Mouse (Mus musculus) heart, embryonic 16.5 days (tissue): ENCODE data around the gene Iqsec1. TPM values are rescaled to one million over a fixed set of nuclear protein-coding genes. Genes with fewer than 3 reads are reported as not detected.
A peak's percentile ranks its signal among the peaks of the same experiment; 100 is the strongest.

Experiments used
- ATAC-seq: fragments of 200-750 bp; cut with Nextera tagmentation; replicated peaks from 2 replicates; pipeline ENCODE4 v1.8.0; 2017; ENCODE audit warnings: moderate number of reproducible peaks; ENCODE audit not compliant: insufficient read depth, low FRiP score; ENCODE audit errors: extremely low read depth
- H3K27ac ChIP-seq: fragments of 300-500 bp; sonication (generic); 2 replicates; pipeline ENCODE4 v1.5.1; 2014; ENCODE audit warnings: mild to moderate bottlenecking, low read length, control low read depth, moderate library complexity
- H3K27me3 ChIP-seq: fragments of 300-500 bp; sonication (generic); 2 replicates; pipeline ENCODE4 v1.6.1; 2014; ENCODE audit warnings: low read length, mixed read lengths; ENCODE audit not compliant: control insufficient read depth, insufficient read depth
- H3K36me3 ChIP-seq: fragments of 300-500 bp; sonication (generic); 2 replicates; pipeline ENCODE4 v1.6.1; 2014; ENCODE audit not compliant: control insufficient read depth, insufficient read depth
- H3K4me1 ChIP-seq: fragments of 300-500 bp; sonication (generic); 2 replicates; pipeline ENCODE4 v1.6.1; 2014; ENCODE audit warnings: low read length, mixed read lengths; ENCODE audit not compliant: control insufficient read depth, insufficient read depth
- H3K4me2 ChIP-seq: fragments of 300-500 bp; sonication (generic); 2 replicates; pipeline ENCODE4 v1.6.1; 2014; ENCODE audit warnings: low read depth, mild to moderate bottlenecking, control low read depth, low read length
- H3K4me3 ChIP-seq: fragments of 300-500 bp; sonication (generic); 2 replicates; pipeline ENCODE4 v1.5.1; 2014; ENCODE audit warnings: mild to moderate bottlenecking, control low read depth, low read length
- H3K9ac ChIP-seq: fragments of 300-500 bp; sonication (generic); 2 replicates; pipeline ENCODE4 v1.6.1; 2014; ENCODE audit warnings: low read length, control low read depth
- H3K9me3 ChIP-seq: fragments of 300-500 bp; sonication (generic); replicated peaks from 2 replicates; pipeline ENCODE4 v1.6.1; 2016; ENCODE audit warnings: low read length; ENCODE audit not compliant: control insufficient read depth
- WGBS: fragments of 180-500 bp; shearing (Covaris S2); extraction: QIAGEN DNeasy Blood & Tissue Kit; methylation state at CpG from one replicate; pipeline ENCODE4 v1.1.7; 2014; 5-methylcytosine and 5-hydroxymethylcytosine counted together
- polyA plus RNA-seq: library from polyadenylated mRNA; unstranded; fragments of >200 nt; fragmentation: Nextera tagmentation; extraction: Ambion mirVana; gene quantifications from 2 replicates; pipeline ENCODE4 v1.2.1, GENCODE M21; 2015

Gene Iqsec1
- polyA plus RNA-seq, 1 experiment from 2014 or later: 13.7 TPM

- WGBS: 20% methylated on average over 1 of the region's 1 CpGs
- Histone ChIP-seq H3K36me3 (no peaks in the 10 kb centered on the region), H3K4me2 (no peak overlapping the region), H3K4me3 (no peak overlapping the region), H3K27ac (peak overlapping the region; percentile 75), H3K4me1 (peaks cover 98% of the 10 kb centered on the region), H3K9ac (peak overlapping the region; percentile 58), H3K9me3 (no peaks in the 10 kb centered on the region), H3K27me3 (no peaks in the 10 kb centered on the region)
- ATAC-seq: no peak
These were observed 288.4 kb downstream of the Iqsec1 start for GRCm38 (mm10) chr6:90700068-90700467.

DNA sequence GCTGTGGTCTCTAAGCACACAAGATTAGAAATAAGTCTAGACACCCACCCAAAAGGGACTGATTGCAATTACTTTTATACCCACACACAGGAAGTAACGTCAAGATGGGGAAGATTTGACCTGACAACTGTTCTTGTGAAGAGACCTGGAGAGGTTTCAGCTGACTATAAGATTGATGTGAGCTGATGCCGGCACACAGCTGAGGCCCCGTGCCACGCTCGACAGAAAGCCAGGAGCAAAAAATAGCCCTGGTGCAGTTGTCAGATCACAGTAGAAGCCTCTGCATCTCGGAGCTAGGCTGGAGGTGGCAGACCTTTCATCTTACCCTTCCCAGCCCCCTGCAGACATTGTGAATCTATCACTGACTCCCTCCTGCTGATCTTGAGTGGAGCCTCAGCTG is 289.6 kb downstream of the Iqsec1 start:
- 31% methylated on average over 6 of the region's 6 CpGs for WGBS
- Histone ChIP-seq H3K9ac (no peak overlapping the region; the same call in 1 of the 2 replicates), H3K4me3 (no peak overlapping the region), H3K36me3 (peaks cover 8% of the 10 kb centered on the region), H3K27me3 (no peaks in the 10 kb centered on the region), H3K4me1 (peaks cover 86% of the 10 kb centered on the region), H3K27ac (peak overlapping the region; percentile 75), H3K9me3 (no peaks in the 10 kb centered on the region), H3K4me2 (peak overlapping the region; percentile 3; the same call in 1 of the 2 replicates)
- ATAC-seq: no peak

DNA sequence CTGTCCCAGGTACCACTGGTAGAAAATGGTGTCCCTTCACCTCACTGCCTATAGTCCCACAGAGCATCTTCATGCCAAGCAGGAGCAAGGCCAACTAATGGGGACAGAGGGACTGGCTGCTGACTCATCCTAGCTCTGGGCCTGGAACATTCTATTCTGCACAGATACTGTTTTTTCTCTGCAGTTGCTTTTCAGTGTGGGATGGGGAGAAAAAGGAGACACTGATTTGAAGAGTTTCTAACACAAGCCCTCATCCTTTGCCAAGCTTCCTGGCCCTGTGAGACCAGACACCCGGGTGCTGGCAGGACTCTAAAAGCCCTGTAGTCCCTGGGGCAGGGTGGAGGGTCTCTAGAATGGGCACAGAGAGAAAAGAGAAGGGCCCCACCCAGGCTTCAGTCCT is 292.7 kb downstream of the Iqsec1 start:
- Histone ChIP-seq H3K27me3 (no peaks in the 10 kb centered on the region), H3K4me2 (no peak overlapping the region), H3K4me1 (peaks cover 55% of the 10 kb centered on the region), H3K4me3 (no peak overlapping the region), H3K27ac (no peak overlapping the region), H3K9ac (0 out of 2 replicates have a peak overlapping the region, but pooled peaks have one; percentile 17), H3K36me3 (peaks cover 26% of the 10 kb centered on the region), H3K9me3 (no peaks in the 10 kb centered on the region)
- 63% methylated on average over 1 of the region's 1 CpGs for whole genome bisulfite sequencing
- ATAC-seq: no peak

DNA sequence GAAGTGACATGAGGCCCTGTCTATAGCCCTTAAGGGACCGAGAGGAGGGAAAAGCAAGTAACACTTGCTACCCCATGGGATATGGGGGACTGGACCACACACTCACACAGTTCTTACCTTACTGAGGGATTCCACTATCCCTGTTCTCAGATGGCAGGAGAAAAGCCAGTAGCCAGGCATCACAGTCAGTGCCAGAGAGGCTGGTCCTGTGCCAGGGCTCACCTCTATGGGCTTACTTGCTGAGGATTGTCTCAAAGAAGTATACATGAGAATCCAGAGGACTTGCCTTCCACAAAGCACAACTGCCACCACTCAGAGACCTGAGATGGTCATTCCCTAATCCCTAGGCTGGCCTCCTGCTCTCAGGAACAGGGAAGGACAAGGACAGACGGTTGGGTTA is 296.1 kb downstream of the Iqsec1 start:
- 78% methylated on average over 2 of the region's 2 CpGs for WGBS
- H3K36me3 ChIP-seq: peaks cover 45% of the 10 kb centered on the region

DNA sequence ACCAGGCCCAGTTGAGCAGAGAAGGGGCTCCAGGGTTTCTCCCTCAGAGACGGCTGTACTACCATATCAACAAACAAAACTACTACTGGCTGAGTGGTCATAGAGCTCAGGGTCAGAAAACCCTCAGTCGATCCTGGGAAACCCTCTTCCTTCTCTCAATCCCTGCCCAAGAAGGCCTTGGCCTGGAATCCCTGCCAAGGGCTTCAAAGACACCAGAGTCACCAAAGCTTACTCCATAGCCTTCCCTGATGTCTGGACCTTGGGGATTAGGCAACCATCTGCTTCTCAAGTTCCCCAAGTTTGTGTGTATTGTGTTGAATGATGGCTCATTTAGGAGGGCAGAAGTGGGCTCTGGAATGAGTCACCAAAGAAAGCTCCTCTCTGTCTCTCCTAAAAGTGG is 296.6 kb downstream of the Iqsec1 start:
- H3K9ac ChIP-seq: no peak overlapping the region
- 62% methylated on average over 2 of the region's 2 CpGs for WGBS
- H3K36me3 ChIP-seq: peaks cover 46% of the 10 kb centered on the region

More for the DNA sequence above, 296.1 kb downstream of the Iqsec1 start:
- Histone ChIP-seq H3K27ac (no peak overlapping the region), H3K4me1 (peaks cover 49% of the 10 kb centered on the region), H3K9me3 (no peaks in the 10 kb centered on the region), H3K27me3 (no peaks in the 10 kb centered on the region), H3K4me2 (no peak overlapping the region), H3K9ac (no peak overlapping the region), H3K4me3 (no peak overlapping the region)
- ATAC-seq: no peak

GRCm38 (mm10) chr6:90689500-90689899 is 299.0 kb downstream of the Iqsec1 start:
- H3K4me1 ChIP-seq: peaks cover 44% of the 10 kb centered on the region
- no peak overlapping the region; the same call in 1 of the 2 replicates for H3K9ac ChIP-seq
- H3K27me3 ChIP-seq: no peaks in the 10 kb centered on the region
- H3K4me2 ChIP-seq: no peak overlapping the region
- no peak overlapping the region for H3K4me3 ChIP-seq
- H3K9me3 ChIP-seq: no peaks in the 10 kb centered on the region
- ATAC-seq: no peak
- peak overlapping the region; percentile 91 for H3K27ac ChIP-seq
- peaks cover 45% of the 10 kb centered on the region for H3K36me3 ChIP-seq
- 53% methylated on average over 10 of the region's 10 CpGs for WGBS

More for the DNA sequence above, 296.6 kb downstream of the Iqsec1 start:
- H3K27me3 ChIP-seq: no peaks in the 10 kb centered on the region
- H3K4me2 ChIP-seq: no peak overlapping the region
- H3K4me1 ChIP-seq: peaks cover 47% of the 10 kb centered on the region
- H3K4me3 ChIP-seq: no peak overlapping the region
- no peak overlapping the region for H3K27ac ChIP-seq
- ATAC-seq: no peak
- no peaks in the 10 kb centered on the region for H3K9me3 ChIP-seq

DNA sequence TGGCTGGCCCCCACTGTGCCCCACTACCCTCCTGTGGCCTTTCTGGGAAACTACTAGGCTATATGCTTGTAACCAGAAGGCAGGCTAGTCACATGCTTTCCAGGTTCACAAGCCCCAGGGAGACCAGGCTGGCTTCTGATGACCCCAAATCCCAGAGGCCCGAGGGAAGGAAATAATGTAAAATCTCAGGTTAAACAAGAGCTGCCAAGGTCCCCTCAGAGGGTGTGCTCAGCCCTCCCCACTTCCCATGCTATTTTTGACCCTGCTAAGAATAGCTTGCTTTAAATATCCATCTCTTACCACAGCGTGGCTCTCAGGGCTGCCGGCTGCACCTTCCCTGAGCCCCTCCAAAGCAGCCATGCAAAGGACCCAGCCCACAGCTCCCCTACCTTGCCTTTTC is 299.7 kb downstream of the Iqsec1 start:
- no peaks in the 10 kb centered on the region for H3K9me3 ChIP-seq
- ATAC-seq: peak; percentile 90
- H3K9ac ChIP-seq: peak overlapping the region; percentile 55; the same call in 1 of the 2 replicates
- WGBS: 13% methylated on average over 3 of the region's 3 CpGs
- H3K27ac ChIP-seq: peak overlapping the region; percentile 91
- H3K27me3 ChIP-seq: no peaks in the 10 kb centered on the region
- H3K4me2 ChIP-seq: peak overlapping the region; percentile 50
- peaks cover 44% of the 10 kb centered on the region for H3K4me1 ChIP-seq
- no peak overlapping the region; the same call in 1 of the 2 replicates for H3K4me3 ChIP-seq
- peaks cover 37% of the 10 kb centered on the region for H3K36me3 ChIP-seq

DNA sequence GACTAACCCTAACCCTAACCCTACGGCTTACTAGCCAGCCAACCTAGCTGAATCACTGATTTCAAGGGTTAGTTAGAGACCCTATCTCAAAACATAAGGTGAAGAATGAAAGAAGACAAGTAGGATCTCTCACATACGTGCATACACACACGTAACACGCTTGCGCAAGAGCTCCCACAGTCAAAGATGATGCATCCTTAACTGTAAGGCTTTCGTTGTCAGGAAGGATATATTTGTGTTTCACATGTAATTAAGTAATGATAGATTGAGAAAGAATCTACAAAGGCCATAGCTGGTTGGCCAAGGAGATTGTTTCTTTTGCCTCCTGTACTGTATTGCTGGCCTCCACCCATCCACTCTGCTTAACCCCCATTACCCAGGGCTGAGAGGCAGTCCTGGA is 300.5 kb downstream of the Iqsec1 start:
- ATAC-seq: no peak
- no peaks in the 10 kb centered on the region for H3K9me3 ChIP-seq
- H3K4me2 ChIP-seq: no peak overlapping the region
- peaks cover 30% of the 10 kb centered on the region for H3K36me3 ChIP-seq
- peaks cover 44% of the 10 kb centered on the region for H3K4me1 ChIP-seq
- no peak overlapping the region; the same call in 1 of the 2 replicates for H3K9ac ChIP-seq
- no peaks in the 10 kb centered on the region for H3K27me3 ChIP-seq
- no peak overlapping the region for H3K4me3 ChIP-seq
- peak overlapping the region; percentile 91 for H3K27ac ChIP-seq
- WGBS: 95% methylated on average over 6 of the region's 6 CpGs

GRCm38 (mm10) chr6:90686812-90687211 is 301.7 kb downstream of the Iqsec1 start:
- Histone ChIP-seq H3K4me3 (no peak overlapping the region), H3K9ac (no peak overlapping the region), H3K27ac (no peak overlapping the region), H3K9me3 (no peaks in the 10 kb centered on the region), H3K4me1 (peaks cover 51% of the 10 kb centered on the region), H3K4me2 (no peak overlapping the region), H3K27me3 (no peaks in the 10 kb centered on the region), H3K36me3 (peaks cover 24% of the 10 kb centered on the region)
- WGBS: 74% methylated on average over 1 of the region's 1 CpGs
- no peak for ATAC-seq
